Mouse (Mus musculus) CH12.LX (cell line): ENCODE results near the gene Dnajc6.

Experiments used
- CTCF ChIP-seq, 2 experiments: IDR thresholded peaks in 1 of 2; conservative IDR thresholded peaks in 1 of 2; 2 replicates each; pipeline ENCODE4 v1.5.1; 2011 to 2012; ENCODE audit warnings: low read depth in 2 of 2, low read length in 2 of 2, improper control_type of control experiment in 1 of 2, inconsistent platforms in 1 of 2, mild to moderate bottlenecking in 1 of 2, moderate library complexity in 1 of 2
- ELF1 ChIP-seq: IDR thresholded peaks from 2 replicates; pipeline ENCODE4 v1.6.1; 2014; ENCODE audit warnings: low read depth, mild to moderate bottlenecking, inconsistent platforms, low read length, improper control_type of control experiment
- NRF1 ChIP-seq: IDR thresholded peaks from 2 replicates; pipeline ENCODE4 v1.6.1; 2014; ENCODE audit warnings: low read depth, mild to moderate bottlenecking, inconsistent platforms, low read length, improper control_type of control experiment, moderate library complexity
- POLR2A ChIP-seq: IDR thresholded peaks from 2 replicates; pipeline ENCODE4 v1.6.1; 2011; ENCODE audit warnings: low read depth, mild to moderate bottlenecking, improper control_type of control experiment, low read length
- ZMIZ1 ChIP-seq: IDR thresholded peaks from 2 replicates; pipeline ENCODE4 v1.6.1; 2012; ENCODE audit warnings: low read depth, mild to moderate bottlenecking, inconsistent platforms, low read length, improper control_type of control experiment
- ZNF384 ChIP-seq: IDR thresholded peaks from 2 replicates; pipeline ENCODE4 v1.6.1; 2012; ENCODE audit warnings: low read depth, low read length, improper control_type of control experiment, inconsistent platforms

DNA sequence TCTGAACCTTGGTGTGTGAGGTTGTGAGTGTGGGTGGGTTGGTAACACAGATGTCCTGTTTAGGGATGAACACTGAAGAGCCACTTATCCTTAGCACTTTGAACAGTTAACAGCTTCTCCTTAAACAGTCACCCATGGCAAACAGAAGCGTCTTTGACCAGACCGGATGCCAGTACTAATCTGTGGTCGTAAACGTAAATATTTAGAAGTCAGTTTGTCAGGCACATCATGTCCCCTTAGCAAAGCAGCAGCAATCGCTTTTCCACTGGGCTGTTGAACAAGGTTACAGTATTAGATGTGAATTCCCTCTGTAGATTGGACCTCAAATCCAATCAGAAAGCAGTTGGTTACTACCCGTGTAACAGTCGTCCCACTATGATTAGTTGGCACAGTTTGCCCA lies 47.1 kb upstream of the Dnajc6 start:
- TF ChIP-seq CTCF (conservative IDR thresholded peaks at IDR 0.05 in 1 of 2, IDR thresholded peaks at IDR 0.05 in 1 of 2; ENCODE audit: low read depth in 2 of 2, low read length in 2 of 2) (no peak), ZMIZ1 (no peak), POLR2A (no peak), ZNF384 (no peak), NRF1 (no peak), ELF1 (no peak)
